Mouse (Mus musculus) kidney, adult 2 months (tissue): Measurements from ENCODE around the gene Rhbdf2. TPM values are rescaled to one million over a fixed set of nuclear protein-coding genes. Genes with fewer than 3 reads are reported as not detected.
A peak's percentile ranks its signal among the peaks of the same experiment; 100 is the strongest.

Experiments used
- DNase-seq: peaks from one replicate; pipeline ENCODE4 v3.0.0; 2021
- H3K27ac ChIP-seq: fragments of 200-500 bp; 2 replicates; pipeline ENCODE4 v1.5.1; 2012; ENCODE audit warnings: low read depth, low read length, control low read depth, inconsistent platforms; ENCODE audit not compliant: insufficient read depth
- H3K27me3 ChIP-seq: fragments of 200-500 bp; replicated peaks from 2 replicates; pipeline ENCODE4 v1.6.1; 2012; ENCODE audit warnings: mild to moderate bottlenecking, moderate library complexity, low read length, inconsistent platforms; ENCODE audit not compliant: control insufficient read depth, insufficient read depth
- H3K36me3 ChIP-seq: fragments of 200-500 bp; 2 replicates; pipeline ENCODE4 v1.6.1; 2012; ENCODE audit warnings: mild to moderate bottlenecking, moderate library complexity, low read length, inconsistent platforms; ENCODE audit not compliant: control insufficient read depth, insufficient read depth
- H3K4me1 ChIP-seq: fragments of 200-500 bp; 2 replicates; pipeline ENCODE4 v1.6.1; 2011; ENCODE audit warnings: low read length; ENCODE audit not compliant: control insufficient read depth, insufficient read depth
- H3K4me3 ChIP-seq: fragments of 200-500 bp; 2 replicates; pipeline ENCODE4 v1.5.1; 2011; ENCODE audit warnings: mild to moderate bottlenecking, low read depth, low read length, control low read depth; ENCODE audit not compliant: insufficient read depth
- CTCF ChIP-seq: fragments of 200-500 bp; conservative IDR thresholded peaks from 2 replicates; pipeline ENCODE4 v1.5.1; 2011; ENCODE audit warnings: low read depth, mild to moderate bottlenecking, control low read depth, low read length, moderate library complexity, mixed read lengths; ENCODE audit not compliant: insufficient read depth, insufficient read length
- POLR2A ChIP-seq: fragments of 200-500 bp; IDR thresholded peaks from one replicate; pipeline ENCODE4 v1.6.1; 2011; ENCODE audit warnings: low read depth, low read length, control low read depth
- WGBS: fragments of 180-500 bp; shearing (Covaris S2); methylation state at CpG from one replicate; pipeline ENCODE4 v1.1.7; 2018; 5-methylcytosine and 5-hydroxymethylcytosine counted together
- polyA plus RNA-seq: library from polyadenylated mRNA; depleted of rRNA; stranded (reverse); fragments of >200 nt; gene quantifications from 2 replicates; pipeline ENCODE4 v1.2.3, GENCODE M21; 2012

Gene Rhbdf2
- polyA plus RNA-seq, 1 experiment = 18.0 TPM

- Histone ChIP-seq H3K27ac (peak overlapping the region; percentile 34), H3K36me3 (no peaks in the 10 kb centered on the region), H3K27me3 (no peaks in the 10 kb centered on the region), H3K4me3 (peak overlapping the region; percentile 64), H3K4me1 (peaks cover 40% of the 10 kb centered on the region)
- TF ChIP-seq POLR2A = no peak
- TF ChIP-seq CTCF = no peak
- 9% methylated on average over 40 of the region's 40 CpGs for WGBS
- DNase-seq = peak; percentile 63
Measured at GRCm38 (mm10) chr11:116623281-116624124, 3.3 kb downstream of the Rhbdf2 start.

GRCm38 (mm10) chr11:116621258-116621704 is 5.5 kb downstream of the Rhbdf2 start:
- H3K27me3 ChIP-seq = no peaks in the 10 kb centered on the region
- H3K4me1 ChIP-seq = peaks cover 46% of the 10 kb centered on the region
- peak; percentile 92 for DNase-seq
- 5% methylated on average over 6 of the region's 6 CpGs for WGBS
- no peak overlapping the region for H3K27ac ChIP-seq
- H3K36me3 ChIP-seq = no peaks in the 10 kb centered on the region
- TF ChIP-seq POLR2A (no peak), CTCF (no peak)
- no peak overlapping the region for H3K4me3 ChIP-seq

GRCm38 (mm10) chr11:116620559-116621253 is 6.1 kb downstream of the Rhbdf2 start:
- Histone ChIP-seq H3K27ac (no peak overlapping the region), H3K27me3 (no peaks in the 10 kb centered on the region), H3K4me1 (peaks cover 48% of the 10 kb centered on the region), H3K36me3 (no peaks in the 10 kb centered on the region), H3K4me3 (no peak overlapping the region)
- DNase-seq = no peak
- TF ChIP-seq CTCF = no peak
- TF ChIP-seq POLR2A = no peak
- WGBS = 81% methylated on average over 10 of the region's 10 CpGs

- TF ChIP-seq POLR2A = no peak
- TF ChIP-seq CTCF = no peak
- no peak overlapping the region for H3K27ac ChIP-seq
- peaks cover 50% of the 10 kb centered on the region for H3K4me1 ChIP-seq
- H3K36me3 ChIP-seq = no peaks in the 10 kb centered on the region
- H3K27me3 ChIP-seq = no peaks in the 10 kb centered on the region
- 67% methylated on average over 9 of the region's 9 CpGs for WGBS
- no peak overlapping the region for H3K4me3 ChIP-seq
- DNase-seq = no peak
Measured at GRCm38 (mm10) chr11:116620073-116620472, 6.7 kb downstream of the Rhbdf2 start.

- peak; percentile 46 for DNase-seq
- Histone ChIP-seq H3K27ac (peak overlapping the region; percentile 24; the same call in 1 of the 2 replicates), H3K4me3 (no peak overlapping the region), H3K36me3 (no peaks in the 10 kb centered on the region), H3K4me1 (peaks cover 52% of the 10 kb centered on the region), H3K27me3 (no peaks in the 10 kb centered on the region)
- WGBS = 41% methylated on average over 8 of the region's 8 CpGs
- TF ChIP-seq POLR2A (no peak), CTCF (no peak)
Measured at GRCm38 (mm10) chr11:116619561-116619960, 7.3 kb downstream of the Rhbdf2 start.

GRCm38 (mm10) chr11:116619156-116619555 is 7.7 kb downstream of the Rhbdf2 start:
- H3K4me1 ChIP-seq = peaks cover 52% of the 10 kb centered on the region
- H3K27me3 ChIP-seq = no peaks in the 10 kb centered on the region
- 39% methylated on average over 7 of the region's 7 CpGs for WGBS
- peak overlapping the region; percentile 24; the same call in 1 of the 2 replicates for H3K27ac ChIP-seq
- peak; percentile 81 for DNase-seq
- TF ChIP-seq POLR2A = no peak
- no peak overlapping the region for H3K4me3 ChIP-seq
- no peaks in the 10 kb centered on the region for H3K36me3 ChIP-seq

- TF ChIP-seq CTCF (no peak), POLR2A (no peak)
- 91% methylated on average over 7 of the region's 7 CpGs for WGBS
- Histone ChIP-seq H3K27me3 (no peaks in the 10 kb centered on the region), H3K27ac (0 out of 2 replicates have a peak overlapping the region, but pooled peaks have one; percentile 5), H3K4me1 (peaks cover 52% of the 10 kb centered on the region), H3K4me3 (no peak overlapping the region), H3K36me3 (no peaks in the 10 kb centered on the region)
- no peak for DNase-seq
Measured at GRCm38 (mm10) chr11:116618666-116619065, 8.2 kb downstream of the Rhbdf2 start.
